Mouse (Mus musculus) embryonic facial prominence, embryonic 14.5 days (tissue): Measurements from ENCODE around the gene Pheta2. TPM values are rescaled to one million over a fixed set of nuclear protein-coding genes. Genes with fewer than 3 reads are reported as not detected.

ENCODE experiments used
- microRNA-seq: library from miRNA; unstranded; fragments of <30 nt; microRNA quantifications from one replicate; pipeline ENCODE4, GENCODE M21; 2016; ENCODE audit warnings: borderline number of aligned reads
- polyA plus RNA-seq: library from polyadenylated mRNA; unstranded; fragments of >200 nt; fragmentation: Nextera tagmentation; extraction: Ambion mirVana; gene quantifications from 2 replicates; pipeline ENCODE4 v1.2.1, GENCODE M21; 2014

Pheta2 gene
- polyA plus RNA-seq, 1 experiment from 2014 or later: 12.9 TPM

Small RNAs within 50 kb of the gene (microRNA-seq; reads per million reads assigned to microRNA genes)
- not detected for gene Mir7684

Other genes with a start within 250 kb of the Pheta2 start
- 29.6 and 30.2 TPM in 2 replicates for gene Ccdc134, start 211.0 kb upstream of the Pheta2 start, polyA plus RNA-seq
- 99.2 and 123 TPM in 2 replicates for gene Srebf2, start 191.8 kb upstream of the Pheta2 start, polyA plus RNA-seq
- gene Shisa8, start 126.1 kb upstream of the Pheta2 start, polyA plus RNA-seq: 0.93 and 1.4 TPM in 2 replicates
- 0.17 and 0.40 TPM in 2 replicates for gene Tnfrsf13c, start 114.6 kb upstream of the Pheta2 start, polyA plus RNA-seq
- gene Cenpm, start 94.2 kb upstream of the Pheta2 start, polyA plus RNA-seq: 51.7 and 63.5 TPM in 2 replicates
- 0.25 TPM in 1 of 2 replicates, not detected in the other for gene 1500009C09Rik, start 86.5 kb upstream of the Pheta2 start, polyA plus RNA-seq
- 13.7 and 16.7 TPM in 2 replicates for gene Sept3, start 64.0 kb upstream of the Pheta2 start, polyA plus RNA-seq
- gene Wbp2nl, start 40.0 kb upstream of the Pheta2 start, polyA plus RNA-seq: 0.20 TPM in 1 of 2 replicates, not detected in the other
- 55.7 and 65.8 TPM in 2 replicates for gene Naga, start within 50 bp of the Pheta2 start, polyA plus RNA-seq
- 242 and 262 TPM in 2 replicates for gene Smdt1, start within 50 bp of the Pheta2 start, polyA plus RNA-seq
- 325 and 390 TPM in 2 replicates for gene Ndufa6, start 15.4 kb downstream of the Pheta2 start, polyA plus RNA-seq
- gene Cyp2d22, start 41.3 kb downstream of the Pheta2 start, polyA plus RNA-seq: 5.4 and 5.6 TPM in 2 replicates
- gene Cyp2d11, start 55.1 kb downstream of the Pheta2 start, polyA plus RNA-seq: not detected in 2 replicates
- not detected in 2 replicates for gene Cyp2d10, start 68.3 kb downstream of the Pheta2 start, polyA plus RNA-seq
- not detected in 2 replicates for gene Cyp2d9, start 94.5 kb downstream of the Pheta2 start, polyA plus RNA-seq
- not detected in 2 replicates for gene Cyp2d12, start 216.1 kb downstream of the Pheta2 start, polyA plus RNA-seq